Mouse (Mus musculus) hindbrain, embryonic 14.5 days (tissue): ENCODE results near the gene Nop56. TPM values are rescaled to one million over a fixed set of nuclear protein-coding genes. Genes with fewer than 3 reads are reported as not detected.

Source experiments
- polyA plus RNA-seq: library from polyadenylated mRNA; unstranded; fragments of >200 nt; fragmentation: Nextera tagmentation; extraction: Ambion mirVana; gene quantifications from 2 replicates; pipeline ENCODE4 v1.2.1, GENCODE M21; 2014

Gene Nop56
- polyA plus RNA-seq, 1 experiment from 2014 or later = 220 TPM

Other genes with a start within 250 kb of the Nop56 start
- gene Tgm6, start 162.0 kb upstream of the Nop56 start, polyA plus RNA-seq = 0.07 TPM in 2 replicates
- gene Snrpb, start 95.0 kb upstream of the Nop56 start, polyA plus RNA-seq = 296 and 309 TPM in 2 replicates
- not detected in 2 replicates for gene Tmc2, start 79.2 kb upstream of the Nop56 start, polyA plus RNA-seq
- 184 and 194 TPM in 2 replicates for gene Idh3b, start 10.1 kb downstream of the Nop56 start, polyA plus RNA-seq
- gene Ebf4, start 20.7 kb downstream of the Nop56 start, polyA plus RNA-seq = 4.4 and 4.5 TPM in 2 replicates
- gene Cpxm1, start 123.1 kb downstream of the Nop56 start, polyA plus RNA-seq = 22.8 and 23.8 TPM in 2 replicates
- 0.35 TPM in 1 of 2 replicates, not detected in the other for gene Gm28372, start 130.8 kb downstream of the Nop56 start, polyA plus RNA-seq
- 0.72 TPM in 1 of 2 replicates, not detected in the other for gene 1700020A23Rik, start 130.8 kb downstream of the Nop56 start, polyA plus RNA-seq
- not detected in 2 replicates for gene Tmem239, start 132.0 kb downstream of the Nop56 start, polyA plus RNA-seq
- gene Vps16, start 149.9 kb downstream of the Nop56 start, polyA plus RNA-seq = 75.9 and 91.3 TPM in 2 replicates
- gene Pced1a, start 150.3 kb downstream of the Nop56 start, polyA plus RNA-seq = 9.0 and 11.3 TPM in 2 replicates
- gene Ptpra, start 175.8 kb downstream of the Nop56 start, polyA plus RNA-seq = 158 and 171 TPM in 2 replicates